Mouse (Mus musculus): ENCODE results near the gene Ctla4.

The Ctla4 gene

DNA sequence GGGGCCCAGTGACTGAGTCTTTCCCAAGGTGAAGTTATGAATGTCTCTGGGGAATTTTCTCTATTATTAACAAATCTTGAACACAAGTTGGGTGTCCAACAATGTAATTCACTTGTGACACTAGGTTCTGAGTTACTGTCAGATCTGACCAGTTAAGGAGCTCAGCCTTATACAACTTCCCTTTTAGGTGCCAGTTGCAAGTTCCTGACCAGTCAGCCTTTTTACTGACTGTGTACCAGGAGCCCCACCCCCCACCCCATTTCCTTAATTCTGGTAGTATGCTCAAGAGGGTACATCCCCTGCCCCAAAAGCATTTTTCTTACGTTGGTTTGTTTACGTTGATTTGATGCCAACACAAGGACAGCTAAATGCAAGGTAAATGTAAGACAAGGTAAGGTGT, 21.6 kb upstream of the Ctla4 start:
- DNase-seq (ENCODE audit: low read depth, low spot score), result no peak

GRCm38 (mm10) chr1:60866043-60866442, 20.8 kb upstream of the Ctla4 start:
- DNase-seq (ENCODE audit: low read depth, low spot score), result no peak

DNA sequence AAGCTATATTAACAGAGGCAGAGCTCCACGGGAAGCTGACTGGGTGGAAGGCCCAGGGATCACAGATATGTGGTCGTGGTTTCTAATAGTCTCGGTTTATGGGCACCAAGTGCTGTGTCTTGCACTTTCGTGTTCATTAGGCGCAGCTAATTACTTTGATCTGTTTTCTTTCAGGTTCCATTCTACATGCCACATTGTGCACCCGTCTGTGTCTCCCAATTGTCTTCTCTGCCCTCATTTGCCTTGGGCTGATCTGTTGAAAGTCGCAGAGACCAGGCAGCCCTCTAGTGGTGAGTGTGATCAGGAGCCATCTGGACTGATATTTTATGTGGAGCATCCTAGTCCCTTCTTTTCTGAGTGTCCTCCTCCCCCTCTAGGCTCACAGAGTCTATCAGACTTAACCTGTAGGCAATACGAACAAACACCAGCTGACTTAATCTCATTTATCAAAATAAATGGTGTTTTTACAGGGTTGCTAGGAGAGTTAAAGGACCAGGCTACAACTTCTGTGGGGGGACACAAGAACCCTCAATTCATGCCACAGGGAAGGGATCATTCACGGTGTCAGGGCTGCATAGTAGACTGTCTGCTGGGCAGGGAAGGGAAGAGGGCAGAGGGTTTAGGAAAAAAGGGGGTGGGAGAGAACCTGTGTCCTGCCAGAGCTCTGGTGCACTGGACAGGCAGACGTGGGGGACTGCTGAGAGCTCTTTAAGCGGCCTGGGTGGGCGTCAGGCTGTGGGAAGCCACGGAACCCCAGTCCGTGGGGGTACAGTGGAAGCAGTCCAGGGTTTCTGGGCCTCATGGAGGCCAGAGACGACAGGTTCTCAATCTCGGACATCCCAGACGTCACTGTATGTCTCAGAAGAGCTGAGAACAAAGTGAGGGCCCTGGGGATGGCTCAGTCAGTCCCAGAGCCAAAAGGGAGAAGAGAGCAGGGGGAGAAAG, 18.2 kb upstream of the Ctla4 start:
- no peak for DNase-seq (ENCODE audit: low read depth, low spot score)

GRCm38 (mm10) chr1:60875267-60875666, 11.5 kb upstream of the Ctla4 start:
- no peak for DNase-seq (ENCODE audit: low read depth, low spot score)

- no peak for DNase-seq (ENCODE audit: low read depth, low spot score)
These were observed 6.5 kb upstream of the Ctla4 start for GRCm38 (mm10) chr1:60880116-60880867.

- DNase-seq (ENCODE audit: low read depth, low spot score), result no peak
These were observed 4.0 kb upstream of the Ctla4 start for GRCm38 (mm10) chr1:60882792-60883191.

DNA sequence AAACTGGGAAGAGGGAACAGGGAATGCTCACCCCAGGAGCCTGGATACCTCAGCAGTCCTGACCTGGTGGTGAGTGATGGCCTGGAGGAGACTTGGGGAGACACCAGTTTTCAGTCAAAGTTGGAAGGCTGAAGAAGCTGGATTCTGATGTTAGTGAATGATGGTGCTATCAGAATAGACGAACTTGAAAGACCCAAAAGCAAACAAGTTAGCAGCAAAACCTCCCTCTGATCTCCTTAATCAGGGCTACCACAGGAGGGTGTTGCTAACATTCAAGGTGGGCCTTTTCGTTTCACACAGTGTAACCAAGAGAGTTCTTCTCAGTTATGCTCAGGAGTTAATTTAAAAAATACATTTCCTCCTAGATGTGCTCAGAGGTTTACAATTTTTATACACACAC, 3.5 kb upstream of the Ctla4 start:
- DNase-seq (ENCODE audit: low read depth, low spot score), result no peak

DNA sequence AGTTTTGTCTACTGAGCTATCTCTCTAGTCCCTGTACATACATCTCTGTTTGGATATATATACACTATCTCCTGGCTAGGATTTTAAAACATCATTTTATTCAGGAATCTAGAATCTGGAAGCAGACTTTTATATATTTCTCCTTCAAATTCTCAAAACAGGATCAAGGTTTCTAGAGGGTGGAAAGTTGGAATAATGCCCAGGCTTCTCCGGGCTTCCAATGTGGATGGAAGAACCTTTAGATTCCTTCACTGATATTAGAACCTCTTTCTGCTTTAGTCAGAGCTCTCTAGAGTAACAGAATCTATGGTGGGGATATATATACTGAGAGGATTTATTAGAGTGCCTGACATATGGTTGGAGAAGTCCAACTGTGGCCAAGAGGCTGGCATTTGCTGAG, 2.2 kb upstream of the Ctla4 start:
- DNase-seq (ENCODE audit: low read depth, low spot score), result no peak

- DNase-seq (ENCODE audit: low read depth, low spot score), result no peak
These were observed 11.5 kb downstream of the Ctla4 start for GRCm38 (mm10) chr1:60898127-60898932.

GRCm38 (mm10) chr1:60898933-60899210, 12.1 kb downstream of the Ctla4 start:
- no peak for DNase-seq (ENCODE audit: low read depth, low spot score)

- DNase-seq (ENCODE audit: low read depth, low spot score), result no peak
These were observed 12.4 kb downstream of the Ctla4 start for GRCm38 (mm10) chr1:60899244-60899643.

DNA sequence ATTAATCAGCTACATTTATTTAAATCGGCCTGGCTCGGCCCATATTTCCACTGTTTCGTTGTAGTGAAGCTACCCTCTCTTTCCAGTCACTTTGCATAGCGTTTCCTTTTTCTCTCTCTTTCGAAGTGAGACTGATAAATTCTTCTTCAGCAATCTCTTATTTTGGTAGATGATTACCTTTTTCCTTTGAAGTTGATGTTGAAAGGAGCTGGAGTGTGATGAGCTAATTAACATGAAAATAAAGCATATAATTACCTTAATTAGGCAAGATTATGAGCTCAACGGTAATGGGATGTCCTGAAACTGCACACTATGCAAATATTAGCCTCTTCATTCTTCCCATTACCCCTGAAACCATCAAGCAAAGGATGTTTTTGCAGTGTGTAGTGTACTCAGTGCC, 15.7 kb downstream of the Ctla4 start:
- no peak for DNase-seq (ENCODE audit: low read depth, low spot score)

DNA sequence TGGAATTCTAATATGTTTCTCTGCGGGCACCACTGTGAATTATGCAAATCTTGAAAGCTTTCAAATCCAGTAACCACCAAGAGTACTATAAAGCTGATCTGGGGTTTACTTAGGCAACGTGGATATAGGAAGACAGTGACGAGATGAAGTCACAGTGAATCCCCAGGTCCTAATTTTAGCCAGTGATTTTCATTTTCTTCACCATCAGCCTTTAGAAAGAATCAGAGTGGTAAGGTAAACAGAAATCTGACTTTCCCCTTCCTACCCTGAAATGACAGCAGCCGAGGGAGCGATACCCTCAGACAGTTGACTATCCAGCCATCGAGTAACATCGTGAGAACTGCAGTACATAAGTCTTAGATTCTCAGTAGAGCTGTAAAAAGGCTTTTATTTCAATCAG, 16.3 kb downstream of the Ctla4 start:
- DNase-seq (ENCODE audit: low read depth, low spot score), result no peak

DNA sequence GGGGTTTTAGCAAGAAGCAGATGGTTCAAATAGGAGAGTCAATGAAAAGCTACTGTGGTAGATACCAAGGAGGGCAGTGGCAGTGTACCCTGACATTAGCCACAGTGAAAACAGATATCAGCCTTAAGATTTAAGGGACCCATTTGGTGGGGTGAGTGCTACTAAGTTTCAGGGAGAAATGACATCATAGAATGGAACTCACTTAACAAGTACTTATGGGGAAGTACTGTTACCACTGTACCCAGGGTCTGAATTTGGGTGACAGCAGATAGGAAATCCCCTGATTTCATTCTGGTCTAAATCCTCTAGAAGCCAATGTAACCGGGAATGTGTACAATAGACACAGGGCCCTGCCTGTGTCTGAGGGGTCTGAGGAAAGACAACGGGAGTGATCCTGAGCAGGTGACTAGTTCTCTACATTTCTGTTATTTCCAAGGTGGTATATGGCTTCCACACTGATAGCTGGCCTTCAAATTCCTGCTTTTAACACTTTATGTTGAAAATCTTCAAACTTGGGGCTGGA, 17.7 kb downstream of the Ctla4 start:
- DNase-seq (ENCODE audit: low read depth, low spot score), result no peak

GRCm38 (mm10) chr1:60907466-60907865, 20.7 kb downstream of the Ctla4 start:
- DNase-seq (ENCODE audit: low read depth, low spot score), result no peak

GRCm38 (mm10) chr1:60908751-60909161, 22.0 kb downstream of the Ctla4 start:
- no peak for DNase-seq (ENCODE audit: low read depth, low spot score)

DNA sequence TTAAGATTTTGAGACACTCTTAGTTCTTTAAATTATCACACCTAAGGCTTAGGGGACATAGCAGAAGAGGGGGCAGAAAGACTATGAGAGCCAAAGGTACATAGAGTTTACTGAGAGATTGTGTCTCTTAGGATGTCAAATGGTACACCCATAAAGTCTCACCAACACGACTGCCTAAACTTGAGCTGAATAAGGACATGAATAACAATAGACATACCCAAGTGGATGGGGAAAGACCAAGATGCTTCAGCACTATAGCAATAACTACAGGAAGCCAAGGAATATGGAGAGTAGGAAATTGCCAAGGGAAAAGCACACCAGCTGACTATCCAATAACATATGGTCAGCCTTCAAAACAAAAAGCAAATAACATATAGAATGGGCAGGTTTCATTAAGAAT, 22.9 kb downstream of the Ctla4 start:
- DNase-seq (ENCODE audit: low read depth, low spot score), result no peak

GRCm38 (mm10) chr1:60910796-60911195, 24.0 kb downstream of the Ctla4 start:
- DNase-seq (ENCODE audit: low read depth, low spot score), result no peak

DNA sequence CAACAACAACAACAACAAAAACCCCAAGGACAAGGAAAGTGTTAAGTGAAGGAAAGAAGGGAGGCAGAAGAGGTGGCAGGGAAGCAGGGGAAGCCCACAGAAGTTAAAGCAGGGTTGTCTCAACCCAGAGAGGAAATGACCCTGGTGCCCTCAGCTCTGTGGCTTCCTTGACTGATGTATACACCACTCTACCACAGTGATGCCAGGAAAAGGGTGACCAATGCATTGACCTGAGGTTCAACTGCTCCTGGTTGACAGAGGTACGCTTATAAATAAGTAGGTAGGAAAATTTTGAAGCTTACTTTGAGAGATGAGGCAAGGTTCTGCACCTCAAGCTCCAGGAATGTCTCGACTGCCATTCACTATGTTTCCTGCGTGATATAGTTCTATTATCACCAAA, 24.8 kb downstream of the Ctla4 start:
- no peak for DNase-seq (ENCODE audit: low read depth, low spot score)

DNA sequence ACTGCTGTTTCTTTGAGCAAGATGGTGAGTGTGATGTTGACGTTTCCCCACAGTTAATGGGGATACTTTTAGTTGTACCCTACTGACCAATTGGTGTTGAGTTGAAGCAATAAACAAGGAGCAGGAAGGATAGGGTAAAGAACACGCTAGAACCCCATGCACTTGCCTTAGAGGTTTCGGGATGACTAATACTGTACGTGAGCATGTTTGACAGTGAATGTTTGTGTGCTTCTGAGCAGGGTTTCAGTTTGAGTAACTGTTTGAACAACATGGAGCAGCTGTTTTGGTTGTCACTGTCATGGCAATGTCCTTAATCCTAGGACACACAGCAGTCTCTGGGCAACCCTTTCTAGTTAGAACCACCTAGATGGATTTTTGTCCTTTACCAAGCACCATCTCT, 26.5 kb downstream of the Ctla4 start:
- no peak for DNase-seq (ENCODE audit: low read depth, low spot score)

GRCm38 (mm10) chr1:60916281-60916781, 29.5 kb downstream of the Ctla4 start:
- no peak for DNase-seq (ENCODE audit: low read depth, low spot score)
